Mouse (Mus musculus) E14TG2a.4 (cell line): ENCODE measurements around the gene Erg.

Source experiments
- CTCF ChIP-seq: conservative IDR thresholded peaks from 2 replicates; pipeline ENCODE4 v1.5.1; 2014; ENCODE audit warnings: low read length
- NANOG ChIP-seq: IDR thresholded peaks from 2 replicates; pipeline ENCODE4 v1.6.1; 2014; ENCODE audit warnings: borderline replicate concordance, low read length, mixed read lengths
- POU5F1 ChIP-seq: IDR thresholded peaks from 2 replicates; pipeline ENCODE4 v1.6.1; 2014; ENCODE audit warnings: low read length, borderline replicate concordance

DNA sequence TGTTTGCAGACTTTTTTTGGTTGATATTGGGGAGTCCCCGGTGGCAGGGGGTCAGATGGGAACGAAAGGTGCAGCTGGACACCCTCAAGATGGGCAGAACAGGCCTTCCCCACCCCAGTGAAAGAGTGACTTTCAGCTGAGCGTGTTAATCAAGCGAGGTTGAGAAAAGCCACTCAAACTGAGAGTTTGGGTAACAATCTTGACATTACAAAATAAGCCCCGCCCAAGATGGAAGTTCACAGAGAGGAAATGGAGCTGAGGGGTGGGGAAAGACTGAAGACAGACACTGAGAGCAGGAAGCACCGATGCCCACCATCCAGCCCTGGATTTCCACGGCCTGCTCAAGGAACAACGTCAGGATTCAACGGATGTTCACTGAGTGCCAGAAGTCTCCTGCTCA lies 237.8 kb downstream of the Erg start:
- TF ChIP-seq CTCF (no peak), NANOG (no peak), POU5F1 (no peak)
